Mouse (Mus musculus) heart, embryonic 14.5 days (tissue): ENCODE data around the gene Qser1. TPM values are rescaled to one million over a fixed set of nuclear protein-coding genes. Genes with fewer than 3 reads are reported as not detected.

ENCODE experiments used
- ATAC-seq: fragments of 200-750 bp; cut with Nextera tagmentation; 2 replicates; pipeline ENCODE4 v1.8.0; 2017; ENCODE audit warnings: low read depth, moderate TSS enrichment; ENCODE audit not compliant: insufficient number of reproducible peaks, insufficient read depth, low FRiP score
- H3K27ac ChIP-seq, 2 experiments: fragments of 200-500 bp in 1 of 2; fragments of 300-500 bp in 1 of 2; sonication (generic) in 1 of 2; replicated peaks in 1 of 2; 2 replicates each; pipeline ENCODE4 v1.5.1; 2012 to 2014; ENCODE audit warnings: low read depth in 2 of 2, low read length in 2 of 2, control low read depth in 1 of 2, mild to moderate bottlenecking in 1 of 2, mixed read lengths in 1 of 2; ENCODE audit not compliant: control insufficient read depth in 1 of 2, insufficient read depth in 1 of 2
- H3K27me3 ChIP-seq: fragments of 300-500 bp; sonication (generic); 2 replicates; pipeline ENCODE4 v1.6.1; 2014; ENCODE audit warnings: mild to moderate bottlenecking, low read length, control low read depth; ENCODE audit not compliant: control insufficient read depth, insufficient read depth
- H3K36me3 ChIP-seq: fragments of 300-500 bp; sonication (generic); 2 replicates; pipeline ENCODE4 v1.6.1; 2014; ENCODE audit warnings: mild to moderate bottlenecking, control low read depth, low read length, mixed read lengths; ENCODE audit not compliant: control insufficient read depth, insufficient read depth
- H3K4me1 ChIP-seq, 2 experiments: fragments of 200-500 bp in 1 of 2; fragments of 300-500 bp in 1 of 2; sonication (generic) in 1 of 2; 2 replicates each; pipeline ENCODE4 v1.6.1; 2012 to 2014; ENCODE audit warnings: low read length in 2 of 2, control low read depth in 1 of 2, mixed read lengths in 1 of 2; ENCODE audit not compliant: control insufficient read depth in 2 of 2, insufficient read depth in 2 of 2
- H3K4me2 ChIP-seq: fragments of 300-500 bp; sonication (generic); 2 replicates; pipeline ENCODE4 v1.6.1; 2014; ENCODE audit warnings: mild to moderate bottlenecking, low read length
- H3K4me3 ChIP-seq, 2 experiments: fragments of 200-500 bp in 1 of 2; fragments of 300-500 bp in 1 of 2; sonication (generic) in 1 of 2; 2 replicates each; pipeline ENCODE4 v1.5.1; 2012 to 2014; ENCODE audit warnings: low read length in 2 of 2, mild to moderate bottlenecking in 2 of 2, control low read depth in 1 of 2, low read depth in 1 of 2, moderate library complexity in 1 of 2; ENCODE audit not compliant: control insufficient read depth in 1 of 2, insufficient read depth in 1 of 2
- H3K9ac ChIP-seq: fragments of 300-500 bp; sonication (generic); 2 replicates; pipeline ENCODE4 v1.6.1; 2014; ENCODE audit warnings: mild to moderate bottlenecking, low read length
- H3K9me3 ChIP-seq: fragments of 300-500 bp; sonication (generic); 2 replicates; pipeline ENCODE4 v1.6.1; 2016; ENCODE audit warnings: low read length, control low read depth; ENCODE audit not compliant: control insufficient read depth
- WGBS: fragments of 180-500 bp; shearing (Covaris S2); extraction: QIAGEN DNeasy Blood & Tissue Kit; methylation state at CpG from one replicate; pipeline ENCODE4 v1.1.7; 2014; 5-methylcytosine and 5-hydroxymethylcytosine counted together
- polyA plus RNA-seq: library from polyadenylated mRNA; unstranded; fragments of >200 nt; fragmentation: Nextera tagmentation; extraction: Ambion mirVana; gene quantifications from 2 replicates; pipeline ENCODE4 v1.2.1, GENCODE M21; 2014

The Qser1 gene
- polyA plus RNA-seq, 1 experiment from 2014 or later, result 11.9 TPM

- 76% methylated on average over 7 of the region's 7 CpGs for WGBS
- H3K27me3 ChIP-seq, result no peaks in the 10 kb centered on the region
- no peaks in the 10 kb centered on the region for H3K9me3 ChIP-seq
- no peak overlapping the region for H3K4me3 ChIP-seq
- no peak overlapping the region for H3K4me2 ChIP-seq
- no peaks in the 10 kb centered on the region for H3K36me3 ChIP-seq
- H3K9ac ChIP-seq, result no peak overlapping the region
- ATAC-seq, result no peak
- no peaks in the 10 kb centered on the region for H3K4me1 ChIP-seq
- H3K27ac ChIP-seq, result no peak overlapping the region
These were observed 83.9 kb downstream of the Qser1 start for GRCm38 (mm10) chr2:104732562-104733256.

GRCm38 (mm10) chr2:104732033-104732444, 84.5 kb downstream of the Qser1 start:
- H3K4me1 ChIP-seq, result no peaks in the 10 kb centered on the region
- no peaks in the 10 kb centered on the region for H3K9me3 ChIP-seq
- no peaks in the 10 kb centered on the region for H3K36me3 ChIP-seq
- WGBS, result 78% methylated on average over 9 of the region's 9 CpGs
- H3K9ac ChIP-seq, result no peak overlapping the region
- H3K4me2 ChIP-seq, result no peak overlapping the region
- no peak overlapping the region for H3K27ac ChIP-seq
- H3K4me3 ChIP-seq, result no peak overlapping the region
- H3K27me3 ChIP-seq, result no peaks in the 10 kb centered on the region
- no peak for ATAC-seq

GRCm38 (mm10) chr2:104727369-104727768, 89.2 kb downstream of the Qser1 start:
- H3K9me3 ChIP-seq, result no peaks in the 10 kb centered on the region
- H3K27ac ChIP-seq, result no peak overlapping the region
- no peak overlapping the region for H3K9ac ChIP-seq
- no peak overlapping the region for H3K4me2 ChIP-seq
- H3K4me3 ChIP-seq, result no peak overlapping the region
- no peaks in the 10 kb centered on the region for H3K27me3 ChIP-seq
- no peaks in the 10 kb centered on the region for H3K4me1 ChIP-seq
- ATAC-seq, result no peak
- 61% methylated on average over 1 of the region's 1 CpGs for WGBS
- no peaks in the 10 kb centered on the region for H3K36me3 ChIP-seq

GRCm38 (mm10) chr2:104722021-104722420, 94.5 kb downstream of the Qser1 start:
- Histone ChIP-seq H3K36me3 (no peaks in the 10 kb centered on the region), H3K27me3 (no peaks in the 10 kb centered on the region), H3K9ac (no peak overlapping the region), H3K9me3 (no peaks in the 10 kb centered on the region), H3K4me3 (no peak overlapping the region), H3K27ac (no peak overlapping the region), H3K4me1 (no peaks in the 10 kb centered on the region), H3K4me2 (no peak overlapping the region)
- no peak for ATAC-seq
- 87% methylated on average over 3 of the region's 3 CpGs for WGBS

GRCm38 (mm10) chr2:104717827-104718226, 98.7 kb downstream of the Qser1 start:
- no peak overlapping the region for H3K27ac ChIP-seq
- H3K27me3 ChIP-seq, result no peaks in the 10 kb centered on the region
- no peaks in the 10 kb centered on the region for H3K36me3 ChIP-seq
- no peaks in the 10 kb centered on the region for H3K9me3 ChIP-seq
- 70% methylated on average over 4 of the region's 4 CpGs for WGBS
- no peak for ATAC-seq
- H3K9ac ChIP-seq, result no peak overlapping the region
- no peak overlapping the region for H3K4me2 ChIP-seq
- H3K4me3 ChIP-seq, result no peak overlapping the region
- no peaks in the 10 kb centered on the region for H3K4me1 ChIP-seq

GRCm38 (mm10) chr2:104717231-104717735, 99.3 kb downstream of the Qser1 start:
- no peak for ATAC-seq
- Histone ChIP-seq H3K9ac (no peak overlapping the region), H3K27ac (no peak overlapping the region), H3K4me2 (no peak overlapping the region), H3K4me1 (no peaks in the 10 kb centered on the region), H3K36me3 (no peaks in the 10 kb centered on the region), H3K4me3 (no peak overlapping the region), H3K27me3 (no peaks in the 10 kb centered on the region), H3K9me3 (no peaks in the 10 kb centered on the region)
- 86% methylated on average over 2 of the region's 2 CpGs for WGBS

- 86% methylated on average over 4 of the region's 4 CpGs for WGBS
- no peaks in the 10 kb centered on the region for H3K9me3 ChIP-seq
- ATAC-seq, result no peak
These were observed 100.3 kb downstream of the Qser1 start, which contains the start of gene Pin1rt1 for GRCm38 (mm10) chr2:104716279-104716678. Gene Pin1rt1, minus strand, starts transcription at chr2:104716379.

GRCm38 (mm10) chr2:104714254-104714691, 102.3 kb downstream of the Qser1 start:
- H3K4me2 ChIP-seq, result no peak overlapping the region
- peaks cover 5 to 17% of the 10 kb centered on the region in 2 experiments for H3K4me1 ChIP-seq
- no peaks in the 10 kb centered on the region for H3K36me3 ChIP-seq
- no peaks in the 10 kb centered on the region for H3K9me3 ChIP-seq
- WGBS, result 34% methylated on average over 15 of the region's 15 CpGs
- H3K9ac ChIP-seq, result no peak overlapping the region
- no peak for ATAC-seq
- H3K27me3 ChIP-seq, result no peaks in the 10 kb centered on the region
- H3K27ac ChIP-seq, result no peak overlapping the region
- H3K4me3 ChIP-seq, result no peak overlapping the region

More at GRCm38 (mm10) chr2:104716279-104716678, 100.3 kb downstream of the Qser1 start, which contains the start of gene Pin1rt1:
- H3K4me1 ChIP-seq, result peaks cover 0 to 1% of the 10 kb centered on the region in 2 experiments; a peak in 1 of 4 replicates
- H3K4me2 ChIP-seq, result no peak within 1 kb of the TSS
- H3K4me3 ChIP-seq, result no peak within 1 kb of the TSS
- H3K27ac ChIP-seq, result no peak within 1 kb of the TSS
- H3K9ac ChIP-seq, result no peak within 1 kb of the TSS
- H3K27me3 ChIP-seq, result no peaks in the 10 kb centered on the region
- H3K36me3 ChIP-seq, result no peaks in the 10 kb centered on the region
